Mouse (Mus musculus) left cerebral cortex, postnatal 14 days (tissue): ENCODE measurements around the gene Sptlc2. TPM values are rescaled to one million over a fixed set of nuclear protein-coding genes. Genes with fewer than 3 reads are reported as not detected.

Source experiments
- DNase-seq, 2 experiments: peaks; one replicate each; pipeline ENCODE4 v3.0.0; 2021 to 2022; ENCODE audit warnings: low spot score in 2 of 2, mixed read lengths in 1 of 2
- intact Hi-C: fragments of 180-260 bp; cut with DNase I; formaldehyde crosslinking; loops from one replicate; pipeline ENCODE4 v1.15.1; 2025
- total RNA-seq, 2 experiments: library from RNA; stranded (reverse); gene quantifications; 2 replicates each; pipeline ENCODE4 v1.2.3; 2021

The Sptlc2 gene
- total RNA-seq, 2 experiments from 2014 or later: 43.8 to 49.1 TPM

DNA sequence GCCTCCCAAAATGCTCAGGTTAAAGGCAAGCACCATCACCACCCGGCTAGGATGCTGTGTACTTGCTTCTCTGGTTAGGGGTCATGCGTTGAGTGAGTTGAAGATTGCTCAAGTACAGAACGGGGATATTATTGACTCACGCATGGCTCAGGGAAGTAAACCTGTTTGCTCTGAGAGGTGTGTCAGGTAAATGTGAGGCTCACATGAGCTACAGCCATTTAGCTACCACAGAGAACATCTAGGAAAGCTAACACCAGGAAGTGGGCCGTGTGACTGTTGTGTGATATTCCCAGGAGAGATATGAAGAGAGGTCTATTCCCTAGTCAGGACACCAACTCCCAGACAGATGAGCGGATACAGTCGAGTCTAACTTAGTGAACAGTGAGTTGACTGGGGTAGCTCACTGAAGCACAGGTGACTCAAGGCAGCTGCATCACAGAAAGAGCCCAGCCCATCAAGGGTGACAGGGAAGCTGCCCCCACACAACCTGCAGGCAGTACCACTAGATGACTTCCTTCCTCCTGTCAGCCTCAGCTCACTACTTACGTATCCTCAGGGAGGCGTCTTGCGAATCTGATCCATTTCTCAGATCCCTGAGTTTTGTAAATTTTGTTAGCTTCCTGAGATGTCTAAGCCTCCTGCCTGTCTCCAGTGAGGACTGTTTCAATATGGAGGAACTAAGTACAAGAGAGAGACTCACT, 11.1 kb upstream of the Sptlc2 start:
- intact Hi-C loops: no loop called here
- no peak for DNase-seq

DNA sequence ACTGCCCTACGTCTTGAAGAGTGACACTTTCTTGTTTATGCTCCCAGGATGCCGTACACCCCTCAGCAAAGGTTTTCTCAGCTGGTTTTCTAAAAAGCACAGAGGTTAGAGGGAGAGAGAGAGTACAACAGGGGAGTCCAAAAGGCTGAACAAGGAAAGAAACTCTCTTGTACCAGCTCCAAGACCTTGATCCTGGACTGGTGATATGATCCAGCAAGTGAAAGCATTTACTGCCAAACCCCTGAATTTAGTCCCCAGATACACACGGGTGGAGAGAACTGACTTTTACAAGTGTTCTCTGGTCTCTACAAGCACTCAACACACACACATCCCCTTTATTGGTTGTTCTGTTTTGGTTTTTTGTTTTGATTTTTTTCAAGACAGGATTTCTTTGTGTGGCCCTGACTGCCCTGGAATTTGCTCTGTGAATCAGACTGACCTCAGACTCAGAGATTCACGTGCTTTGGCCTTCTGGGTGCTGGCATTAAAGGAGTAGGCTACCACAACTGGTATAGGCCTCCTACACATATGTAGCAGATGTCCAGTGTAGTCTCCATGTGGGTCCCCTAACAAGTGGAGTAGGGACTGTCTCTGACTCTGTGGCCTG, 9.8 kb upstream of the Sptlc2 start:
- DNase-seq: no peak
- intact Hi-C loops: no loop called here

DNA sequence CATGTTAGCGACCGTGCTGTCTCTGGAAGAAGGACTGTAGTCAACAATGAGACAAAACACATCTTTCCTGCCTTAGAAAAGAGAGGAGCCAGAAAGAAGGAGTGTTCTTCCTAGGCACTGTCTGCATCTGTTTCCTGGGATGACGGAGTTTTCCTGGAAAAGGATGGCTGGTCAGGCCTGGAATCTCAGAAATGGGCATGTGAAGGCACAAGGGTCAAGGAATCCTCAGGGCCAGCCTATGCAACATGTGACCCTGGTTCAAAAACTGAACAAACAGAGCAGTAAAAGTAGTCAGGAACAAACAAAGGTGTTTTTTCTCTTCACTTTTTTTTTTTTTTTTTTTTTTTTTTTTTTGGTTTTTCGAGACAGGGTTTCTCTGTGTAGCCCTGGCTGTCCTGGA, 9.0 kb upstream of the Sptlc2 start:
- intact Hi-C loops: no loop called here
- no peak for DNase-seq

DNA sequence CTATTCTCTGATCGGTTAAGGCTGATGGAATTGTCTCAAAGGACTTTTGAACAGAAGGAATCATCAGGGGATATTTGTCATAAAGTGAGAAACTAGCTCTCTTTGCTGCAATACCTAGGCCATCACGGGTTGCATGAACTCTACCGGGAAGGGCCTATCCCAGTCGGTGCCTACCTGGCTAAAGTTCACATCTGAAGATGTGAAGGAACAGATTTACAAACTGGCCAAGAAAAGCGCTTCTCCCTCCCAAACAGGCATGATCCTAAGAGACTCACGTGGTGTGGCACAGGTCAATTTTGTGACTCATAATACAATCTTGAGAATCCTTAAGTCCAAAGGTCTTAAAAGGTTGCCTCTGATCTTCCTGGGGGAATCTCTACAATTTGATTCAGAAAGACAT, 6.2 kb upstream of the Sptlc2 start:
- DNase-seq: no peak
- intact Hi-C loops: no loop called here

DNA sequence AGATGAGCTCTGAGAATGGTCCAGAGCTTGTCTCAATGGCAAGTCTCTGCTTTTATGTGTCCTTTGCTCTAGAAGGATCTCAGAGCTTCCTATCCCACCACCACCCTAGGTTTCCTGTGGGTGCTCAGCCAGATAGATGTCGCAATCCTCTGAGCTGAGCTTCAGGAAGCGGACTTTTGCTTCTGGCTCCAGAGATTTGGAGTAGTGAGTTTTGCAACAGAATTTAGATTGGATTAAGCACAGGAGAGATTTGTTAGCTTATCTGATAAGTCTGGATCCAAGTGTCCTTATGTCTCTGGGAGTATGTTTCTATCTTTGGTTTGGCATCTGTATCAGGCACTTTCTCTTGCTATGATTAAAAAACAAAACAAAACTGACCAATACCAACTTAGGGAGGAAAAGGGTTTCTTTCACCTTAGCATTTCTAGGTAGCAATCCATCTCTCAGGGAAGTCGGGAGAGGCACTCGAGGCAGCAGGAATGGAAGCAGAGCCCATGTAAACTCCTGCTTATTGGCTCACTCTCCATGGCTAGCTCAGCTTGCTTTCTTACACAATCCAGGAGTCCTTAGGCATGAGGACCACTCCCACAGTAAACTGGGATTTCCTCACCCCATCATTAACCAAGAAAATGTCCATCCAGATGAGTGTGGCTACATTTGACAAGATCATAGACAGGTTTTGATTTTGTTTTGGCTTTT, 5.4 kb upstream of the Sptlc2 start:
- intact Hi-C loops: no loop called here
- DNase-seq: no peak

DNA sequence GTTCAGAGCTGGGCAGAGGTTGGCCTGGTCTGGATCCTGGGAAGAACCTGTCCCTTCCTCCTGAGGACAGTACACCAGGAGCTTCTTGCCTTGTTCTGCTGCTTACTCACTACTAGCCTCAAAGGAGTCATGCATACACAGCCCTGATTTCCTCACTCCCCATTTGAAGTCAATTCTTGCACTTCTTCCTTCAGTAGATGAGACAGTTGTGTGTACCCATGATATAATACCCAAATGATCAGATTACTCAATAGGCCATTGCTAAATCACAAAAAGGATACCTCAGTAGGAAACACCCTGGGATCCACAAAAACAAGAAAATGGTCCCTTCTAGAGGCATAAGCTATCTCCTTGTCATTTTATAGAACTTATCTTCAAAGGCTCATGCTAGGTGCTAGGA, 3.2 kb upstream of the Sptlc2 start:
- no peak for DNase-seq
- intact Hi-C loops: no loop called here

DNA sequence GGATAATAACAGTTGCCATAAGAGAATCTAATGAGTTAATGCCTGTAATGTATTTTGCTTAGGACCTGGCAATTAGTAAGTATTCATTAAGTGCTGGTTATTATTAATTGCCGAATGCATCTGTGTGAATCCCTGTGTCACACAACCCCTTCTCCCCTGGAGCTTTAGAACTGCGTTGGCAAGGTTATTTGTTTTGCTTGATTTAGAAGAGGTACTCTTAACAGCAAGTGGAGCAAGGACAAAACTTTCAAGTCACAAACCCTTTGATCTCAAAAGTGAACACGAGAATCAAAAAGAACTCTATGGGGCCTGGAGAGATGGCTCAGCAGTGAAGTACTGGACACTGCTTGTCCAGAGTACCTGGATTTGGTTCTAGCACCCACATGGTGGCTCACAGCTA, 1.1 kb upstream of the Sptlc2 start:
- DNase-seq: no peak
- intact Hi-C loops: no loop called here

DNA sequence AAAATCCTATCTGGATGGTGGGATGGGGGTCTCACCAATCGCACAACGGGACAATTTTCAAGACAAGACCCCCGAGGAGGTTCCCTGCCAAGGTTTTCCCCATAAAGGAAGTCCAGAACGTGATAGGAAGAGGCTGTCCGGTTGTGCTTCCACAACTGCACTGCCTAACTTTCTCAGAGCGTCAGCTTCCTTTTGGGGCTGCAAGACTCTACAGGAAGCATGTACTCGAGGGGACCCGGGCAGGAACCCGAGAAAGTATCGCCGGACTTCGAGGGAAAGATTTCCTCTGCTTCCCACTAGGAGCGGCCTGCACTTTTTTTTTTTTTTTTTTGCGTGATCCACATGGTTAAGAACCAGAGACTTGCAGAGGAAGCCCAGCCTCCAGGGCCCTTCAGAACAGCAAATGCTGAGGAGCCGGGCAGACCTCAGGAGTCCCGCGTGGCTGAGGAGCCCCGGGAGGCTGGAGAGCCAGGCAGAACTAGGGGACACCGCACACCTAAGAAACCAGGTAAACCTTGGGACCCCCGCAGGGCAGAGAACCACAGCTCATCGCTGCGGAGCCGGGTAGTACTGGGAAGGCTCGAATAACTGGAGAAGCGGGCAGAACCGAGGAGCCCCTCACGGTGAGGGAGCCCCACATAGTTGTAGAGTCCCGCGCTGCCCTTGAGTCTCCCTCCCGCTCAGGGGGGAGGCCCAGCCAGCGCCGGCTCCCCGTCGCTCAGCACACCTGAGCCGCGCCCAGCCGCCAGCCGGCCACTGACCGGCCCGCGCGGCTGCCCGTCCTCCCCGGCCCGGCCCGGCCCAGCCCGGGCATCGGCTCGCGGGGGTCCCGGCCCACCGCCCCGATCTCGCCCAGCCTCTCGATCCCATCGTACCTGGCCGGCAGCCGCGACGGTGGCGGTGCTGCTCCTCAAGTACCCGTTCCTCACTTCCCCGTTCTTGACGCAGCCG, 709 bp downstream of the Sptlc2 start:
- intact Hi-C loops: no loop called here
- peak in 1 of 2 experiments; percentile 28 for DNase-seq

DNA sequence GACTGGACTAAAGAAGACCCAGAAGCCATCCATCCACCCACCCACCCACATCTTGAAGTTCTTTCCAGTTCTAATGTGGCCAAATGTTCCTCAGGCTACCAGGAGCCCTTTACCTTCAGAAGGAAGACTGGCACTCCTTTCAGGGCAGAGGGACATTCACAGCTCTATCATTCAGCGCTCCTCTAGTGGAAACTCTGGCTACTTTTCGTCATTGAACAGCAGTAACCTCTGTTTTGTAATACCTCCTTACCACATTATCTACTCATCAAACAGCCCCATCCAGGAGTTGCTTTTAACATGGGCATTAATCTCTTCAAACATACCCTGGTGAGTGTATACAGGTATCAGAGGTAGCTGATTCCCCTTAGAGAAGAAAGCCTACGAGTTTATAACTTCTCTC, 3.1 kb downstream of the Sptlc2 start:
- intact Hi-C loops: no loop called here
- no peak for DNase-seq

DNA sequence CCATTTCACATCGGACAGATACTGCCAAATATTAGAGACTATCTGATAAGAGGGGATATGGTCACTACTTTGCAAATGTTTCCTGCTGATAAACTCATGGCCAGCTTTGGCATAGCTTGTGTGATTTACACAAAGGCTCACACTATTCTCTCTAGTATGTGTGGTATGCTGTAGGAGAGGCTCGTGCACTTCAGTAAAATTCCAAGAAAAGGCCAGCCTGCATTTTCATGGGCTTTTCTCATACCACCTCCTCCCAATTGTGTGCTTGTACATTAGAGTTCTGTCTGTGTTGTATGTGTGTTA, 6.8 kb downstream of the Sptlc2 start:
- intact Hi-C loops: no loop called here
- DNase-seq: no peak

DNA sequence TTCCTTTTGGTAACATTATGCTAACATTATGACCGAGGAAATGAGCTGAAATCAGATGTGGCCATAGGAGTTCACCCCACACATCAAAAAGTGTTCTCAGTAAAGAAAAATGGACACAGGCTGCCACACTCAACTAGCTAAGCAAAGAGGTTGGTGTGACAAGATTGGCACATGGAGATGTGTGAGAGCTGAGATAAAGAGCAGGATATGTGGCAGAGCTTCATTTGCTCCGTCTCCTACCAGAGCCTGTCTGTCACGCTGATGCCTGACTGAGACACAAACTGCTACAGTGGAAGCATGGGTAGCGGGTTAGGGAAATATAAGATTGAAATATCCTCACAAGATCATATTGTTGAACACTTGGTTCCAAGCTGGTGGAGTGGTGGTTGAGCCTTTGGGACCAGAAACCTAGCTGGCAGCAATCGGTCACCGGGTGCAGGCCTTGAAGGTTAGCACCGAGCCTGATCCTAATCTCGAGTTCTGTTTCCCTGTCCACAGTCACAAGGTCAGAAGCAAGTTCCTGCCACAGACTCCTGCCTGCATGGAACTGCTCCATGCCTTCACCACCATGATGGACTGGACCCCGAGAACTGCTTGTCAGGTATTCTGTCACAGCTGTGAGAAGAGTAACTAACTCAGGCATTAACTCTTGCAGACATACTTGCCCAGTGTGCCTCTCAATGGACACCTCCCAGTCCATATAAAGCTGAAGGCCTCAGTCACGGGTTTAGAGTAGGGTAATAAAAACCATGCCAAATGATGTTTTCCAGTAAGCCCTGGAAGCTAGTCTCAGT, 7.4 kb downstream of the Sptlc2 start:
- no peak for DNase-seq
- intact Hi-C loops: no loop called here

DNA sequence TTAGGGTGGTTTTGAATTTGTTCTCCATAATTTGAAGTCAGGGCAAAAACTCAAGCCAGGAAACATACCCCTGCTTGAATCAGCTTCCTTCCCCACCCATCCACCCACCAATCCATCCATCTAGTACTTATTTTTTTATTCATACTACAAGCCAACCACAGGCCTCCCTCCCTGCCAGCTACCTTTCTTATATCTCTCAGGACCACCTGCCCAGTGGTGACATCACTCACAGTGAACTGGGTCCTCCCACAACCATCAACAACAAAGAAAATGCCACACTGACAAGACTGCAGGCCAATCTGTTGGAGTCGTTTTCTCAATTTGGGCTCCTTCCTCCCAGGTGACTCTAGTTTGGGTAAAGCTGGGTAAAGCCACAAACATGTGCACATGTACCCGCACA, 8.7 kb downstream of the Sptlc2 start:
- no peak for DNase-seq
- intact Hi-C loops: no loop called here

DNA sequence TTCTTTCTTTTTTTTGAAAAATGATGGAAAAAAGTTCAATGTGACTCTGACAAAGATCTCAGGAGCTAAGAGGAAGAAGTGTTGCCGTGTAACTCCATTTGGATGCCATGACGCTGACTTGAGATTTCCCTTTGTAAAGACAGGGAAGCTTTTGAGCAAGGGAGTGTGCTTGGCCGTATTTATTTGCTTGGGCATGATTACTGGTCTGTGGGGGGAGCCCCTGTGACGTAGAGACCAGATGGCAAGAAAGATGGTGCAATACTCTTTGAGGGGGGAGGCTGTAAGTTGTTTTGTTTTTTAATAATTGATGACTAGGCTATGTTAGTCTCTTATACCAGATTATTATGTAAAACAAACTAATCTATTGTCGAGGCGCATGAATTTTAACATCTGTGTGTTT, 14.0 kb downstream of the Sptlc2 start:
- intact Hi-C loops: no loop called here
- DNase-seq: no peak

DNA sequence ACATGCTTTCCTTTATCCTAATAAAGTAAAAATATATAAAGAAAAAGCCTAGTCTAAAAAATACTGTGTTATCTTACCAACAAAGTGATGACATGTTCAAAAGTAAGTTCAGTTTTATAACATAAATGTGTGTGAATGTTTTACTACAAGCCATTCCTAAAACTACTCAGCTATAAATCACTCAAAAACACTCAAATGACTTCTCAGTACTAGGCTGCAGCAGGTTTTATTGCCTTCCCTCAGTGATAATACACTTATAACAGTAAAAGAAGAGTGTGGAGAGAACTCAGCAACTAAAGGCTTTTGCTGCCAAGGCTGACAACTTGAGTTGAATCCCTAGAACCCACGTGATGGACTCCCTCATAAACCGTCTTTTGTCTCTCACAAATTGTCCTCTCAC, 18.8 kb downstream of the Sptlc2 start:
- DNase-seq: no peak
- intact Hi-C loops: no loop called here

DNA sequence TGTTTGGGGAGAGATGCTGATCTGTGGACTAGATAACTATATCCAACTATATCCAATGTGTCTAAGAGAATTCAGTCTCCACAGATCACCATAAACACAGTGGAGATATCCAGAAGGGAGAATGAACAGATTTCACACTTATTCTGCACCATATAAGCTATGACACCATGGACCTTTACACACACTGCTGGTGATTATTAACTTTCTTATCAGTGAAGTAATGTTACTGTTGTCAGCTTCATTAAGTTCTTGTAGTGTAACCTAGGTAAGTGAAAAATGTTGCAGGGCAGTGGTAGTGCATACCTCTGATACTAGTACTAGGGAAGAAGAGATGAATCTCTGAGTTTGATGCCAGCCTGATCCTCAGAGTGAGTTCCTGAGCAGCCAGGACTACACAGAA, 20.1 kb downstream of the Sptlc2 start:
- intact Hi-C loops: no loop called here
- no peak for DNase-seq

DNA sequence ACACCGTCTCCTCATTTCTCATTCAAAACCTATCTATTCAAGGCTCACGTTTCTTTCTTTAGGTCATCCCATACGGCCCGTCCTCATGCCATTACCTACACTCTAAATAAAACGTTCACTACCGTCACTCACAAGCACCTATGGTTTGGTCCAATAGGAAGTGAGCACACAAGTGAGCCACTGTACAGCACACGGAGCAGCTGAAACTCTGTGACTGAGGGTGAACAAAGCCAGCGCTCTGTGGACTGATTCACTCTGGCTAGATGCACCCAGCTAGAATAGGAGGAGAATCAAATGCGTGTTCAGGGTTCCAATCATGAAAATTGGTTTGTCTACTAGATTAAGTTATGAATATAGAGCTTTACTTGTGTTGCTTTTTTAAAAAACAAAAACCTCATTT, 22.5 kb downstream of the Sptlc2 start:
- DNase-seq: peak in 1 of 2 experiments; percentile 15
- intact Hi-C loops: no loop called here

DNA sequence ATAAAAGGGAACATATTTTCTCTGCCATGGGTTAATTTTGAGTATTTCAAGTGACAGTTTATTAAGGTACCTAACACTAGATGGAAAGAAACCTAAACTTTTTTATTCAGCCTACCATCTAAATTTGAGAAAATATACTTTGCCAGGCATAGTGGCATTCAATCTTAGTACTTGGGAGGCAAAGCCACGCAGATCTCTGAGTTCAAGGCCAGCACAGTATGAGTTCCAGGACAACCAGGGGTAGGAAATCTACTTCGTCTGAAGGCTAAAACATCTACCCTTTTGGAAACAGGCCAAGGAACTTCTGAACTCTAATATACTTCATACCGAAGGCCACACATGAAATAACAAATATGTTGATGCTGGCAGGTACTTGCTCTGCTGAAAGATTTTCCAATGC, 26.0 kb downstream of the Sptlc2 start:
- no peak for DNase-seq
- intact Hi-C loops: no loop called here

DNA sequence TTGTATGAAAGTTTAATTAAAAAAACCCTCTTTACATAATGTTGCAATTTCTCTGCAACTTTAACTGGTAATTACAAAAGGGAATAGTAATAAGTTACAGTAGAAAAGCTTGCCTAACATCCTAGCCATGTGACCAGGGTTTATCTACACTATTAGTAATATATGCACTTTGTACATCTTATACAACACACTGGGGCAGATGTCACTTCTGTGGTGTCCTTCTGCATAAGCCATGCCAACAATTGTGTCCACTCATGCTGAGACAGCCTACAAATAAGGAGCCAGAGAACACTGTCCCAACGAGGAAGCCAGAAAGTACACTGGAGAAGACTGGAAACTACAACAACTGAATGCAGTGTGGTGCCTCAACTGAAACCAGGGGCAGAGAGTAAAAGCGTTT, 40.1 kb downstream of the Sptlc2 start:
- intact Hi-C loops: no loop called here
- DNase-seq: no peak

DNA sequence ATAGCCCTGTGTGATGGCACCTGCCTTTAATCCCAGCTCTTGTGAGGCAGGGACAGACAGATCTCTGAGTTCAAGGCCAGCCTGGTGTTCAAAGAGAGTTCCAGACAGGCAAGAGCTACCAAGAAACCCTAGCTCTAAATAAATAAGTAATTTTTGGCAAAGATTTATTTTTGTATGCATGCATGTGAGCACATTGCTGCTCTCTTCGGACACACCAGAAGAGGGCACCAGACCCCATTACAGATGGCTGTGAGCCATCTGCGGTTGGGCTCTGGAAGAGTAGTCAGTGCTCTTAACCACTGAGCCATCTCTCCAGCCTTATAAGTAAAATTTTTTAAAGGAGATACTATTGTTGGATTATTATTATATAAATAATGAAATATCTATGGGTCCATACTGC, 40.6 kb downstream of the Sptlc2 start:
- intact Hi-C loops: no loop called here
- DNase-seq: no peak
